Mouse (Mus musculus) lung, postnatal 0 days (tissue): ENCODE data around the gene Tnik. TPM values are rescaled to one million over a fixed set of nuclear protein-coding genes. Genes with fewer than 3 reads are reported as not detected.

ENCODE experiments used
- ATAC-seq: fragments of 200-750 bp; cut with Nextera tagmentation; 2 replicates; pipeline ENCODE4 v1.8.0; 2017; ENCODE audit warnings: moderate library complexity
- DNase-seq: peaks from one replicate; pipeline ENCODE4 v3.0.0-alpha.2; 2016; ENCODE audit warnings: low spot score
- H3K27ac ChIP-seq: fragments of 300-500 bp; sonication (generic); 2 replicates; pipeline ENCODE4 v1.5.1; 2014; ENCODE audit warnings: antibody characterized with exemption, mild to moderate bottlenecking, low read length, mixed read lengths
- H3K27me3 ChIP-seq: fragments of 300-500 bp; sonication (generic); replicated peaks from 2 replicates; pipeline ENCODE4 v1.6.1; 2014; ENCODE audit warnings: low read length, mixed read lengths; ENCODE audit not compliant: insufficient read depth
- H3K36me3 ChIP-seq: fragments of 300-500 bp; sonication (generic); 2 replicates; pipeline ENCODE4 v1.6.1; 2014; ENCODE audit warnings: low read length, mixed read lengths; ENCODE audit not compliant: insufficient read depth
- H3K4me1 ChIP-seq: fragments of 300-500 bp; sonication (generic); 2 replicates; pipeline ENCODE4 v1.6.1; 2014; ENCODE audit warnings: antibody characterized with exemption, low read depth, low read length, mixed read lengths; ENCODE audit not compliant: insufficient read depth
- H3K4me2 ChIP-seq: fragments of 300-500 bp; sonication (generic); replicated peaks from 2 replicates; pipeline ENCODE4 v1.6.1; 2014; ENCODE audit warnings: low read depth, mild to moderate bottlenecking, low read length, moderate library complexity, mixed read lengths
- H3K4me3 ChIP-seq: fragments of 300-500 bp; sonication (generic); 2 replicates; pipeline ENCODE4 v1.5.1; 2014; ENCODE audit warnings: low read depth, low read length
- H3K9ac ChIP-seq: fragments of 300-500 bp; sonication (generic); replicated peaks from 2 replicates; pipeline ENCODE4 v1.6.1; 2014; ENCODE audit warnings: low read depth, mild to moderate bottlenecking
- H3K9me3 ChIP-seq: fragments of 300-500 bp; sonication (generic); 2 replicates; pipeline ENCODE4 v1.6.1; 2016; ENCODE audit warnings: low read length, mixed read lengths
- CTCF ChIP-seq: IDR thresholded peaks from 2 replicates; pipeline ENCODE4 v1.5.1; 2016; ENCODE audit warnings: antibody characterized with exemption, mild to moderate bottlenecking
- EP300 ChIP-seq: IDR thresholded peaks from 2 replicates; pipeline ENCODE4 v1.6.1; 2016; ENCODE audit warnings: antibody characterized with exemption, mild to moderate bottlenecking, control low read depth
- WGBS: fragments of 180-500 bp; shearing (Covaris S2); extraction: QIAGEN DNeasy Blood & Tissue Kit; methylation state at CpG from one replicate; pipeline ENCODE4 v1.1.7; 2014; 5-methylcytosine and 5-hydroxymethylcytosine counted together
- polyA plus RNA-seq: library from polyadenylated mRNA; unstranded; fragments of >200 nt; fragmentation: Nextera tagmentation; extraction: Ambion mirVana; gene quantifications from 2 replicates; pipeline ENCODE4 v1.2.1, GENCODE M21; 2015

Gene Tnik
- polyA plus RNA-seq, 1 experiment from 2014 or later = 6.1 TPM

DNA sequence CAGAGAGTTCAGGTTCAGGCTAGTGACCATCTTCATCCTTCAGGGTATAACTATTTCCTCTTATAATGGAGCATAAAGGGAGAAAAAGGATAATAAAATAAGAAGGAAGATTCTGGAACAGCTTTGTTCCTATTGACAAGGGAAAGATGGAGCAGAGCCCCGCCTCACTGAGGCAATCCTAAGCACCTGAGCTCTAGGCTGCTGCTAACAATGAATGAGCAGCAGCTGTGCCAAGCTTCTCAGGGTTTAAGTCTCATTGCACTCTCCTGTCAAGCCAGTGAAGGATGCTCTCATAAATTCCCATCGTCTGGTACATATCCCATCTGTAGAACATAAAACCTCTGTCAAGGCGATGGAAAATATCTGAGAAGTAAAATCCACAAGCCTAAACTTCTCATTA lies 390.0 kb downstream of the Tnik start:
- Histone ChIP-seq H3K4me3 (no peak overlapping the region), H3K9me3 (no peaks in the 10 kb centered on the region), H3K4me1 (no peaks in the 10 kb centered on the region), H3K4me2 (no peak overlapping the region), H3K27me3 (no peaks in the 10 kb centered on the region), H3K36me3 (no peaks in the 10 kb centered on the region), H3K27ac (no peak overlapping the region), H3K9ac (no peak overlapping the region)
- TF ChIP-seq CTCF (no peak), EP300 (no peak)
- WGBS = 75% methylated on average over 3 of the region's 3 CpGs
- DNase-seq (no peak), ATAC-seq (no peak)

DNA sequence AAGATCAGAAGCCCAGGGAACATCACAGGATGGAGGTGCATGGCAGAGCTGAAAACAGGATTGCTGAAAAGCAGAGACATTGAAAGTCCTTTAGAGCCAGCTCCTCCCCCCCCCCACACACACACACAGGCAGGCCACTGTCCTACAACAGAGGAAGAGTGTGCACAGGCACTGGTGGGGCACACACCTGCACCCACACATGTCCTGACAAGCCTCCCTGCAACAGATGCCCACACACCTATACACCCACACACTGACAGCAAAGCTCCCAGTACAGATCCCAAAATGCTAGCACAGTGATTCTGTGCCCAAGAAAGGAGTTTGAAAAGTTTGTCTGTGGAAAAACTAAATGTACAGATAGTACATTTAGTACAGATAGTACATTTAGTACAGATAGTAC lies 391.7 kb downstream of the Tnik start:
- Histone ChIP-seq H3K4me2 (no peak overlapping the region), H3K36me3 (no peaks in the 10 kb centered on the region), H3K9me3 (no peaks in the 10 kb centered on the region), H3K27ac (no peak overlapping the region), H3K9ac (no peak overlapping the region), H3K4me1 (no peaks in the 10 kb centered on the region), H3K27me3 (no peaks in the 10 kb centered on the region), H3K4me3 (no peak overlapping the region)
- DNase-seq = no peak
- no peak for ATAC-seq
- TF ChIP-seq CTCF = no peak
- no peak for TF ChIP-seq EP300

DNA sequence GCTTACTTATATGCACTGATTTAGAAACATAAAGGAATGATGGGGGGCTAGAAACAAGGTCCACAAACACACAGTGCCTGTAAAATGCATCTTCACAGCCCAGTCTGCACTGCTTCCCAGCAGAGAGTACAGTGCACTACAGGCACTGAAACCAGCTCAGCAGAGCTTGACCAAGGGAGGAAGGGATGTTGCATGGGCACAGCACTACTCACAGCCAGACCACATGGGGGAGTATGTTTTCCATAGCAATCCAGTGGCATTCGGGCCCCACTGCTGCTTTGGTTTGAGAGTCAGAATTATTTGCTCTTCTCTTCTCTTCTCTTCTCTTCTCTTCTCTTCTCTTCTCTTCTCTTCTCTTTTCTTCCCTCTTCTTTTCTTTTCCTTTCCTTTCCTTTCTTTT lies 395.3 kb downstream of the Tnik start:
- Histone ChIP-seq H3K4me2 (no peak overlapping the region), H3K27me3 (no peaks in the 10 kb centered on the region), H3K36me3 (no peaks in the 10 kb centered on the region), H3K9ac (no peak overlapping the region), H3K9me3 (no peaks in the 10 kb centered on the region), H3K4me1 (no peaks in the 10 kb centered on the region), H3K27ac (no peak overlapping the region), H3K4me3 (no peak overlapping the region)
- no peak for DNase-seq
- no peak for ATAC-seq
- 42% methylated on average over 1 of the region's 1 CpGs for WGBS
- TF ChIP-seq CTCF (peak; percentile 38), EP300 (no peak)

DNA sequence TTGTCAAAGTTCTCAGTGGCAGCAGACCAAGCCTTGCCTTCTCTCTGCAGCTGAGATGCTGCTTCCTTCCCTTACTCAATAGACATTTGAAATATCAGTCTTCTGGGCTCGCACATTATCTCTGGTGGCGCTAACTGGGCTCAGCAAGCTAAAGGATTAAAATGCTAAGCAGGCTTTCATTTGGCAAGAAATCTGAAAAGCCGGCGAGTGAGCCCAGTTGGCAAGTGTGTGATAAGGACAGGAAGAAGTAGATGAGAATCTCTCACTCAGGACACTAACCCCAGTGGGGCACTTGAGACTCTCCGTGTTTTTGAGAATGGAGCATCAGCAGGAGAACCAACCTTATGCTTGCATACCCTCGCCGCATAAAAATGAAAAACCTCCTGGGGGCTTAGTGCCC lies 417.8 kb downstream of the Tnik start:
- H3K9me3 ChIP-seq = no peaks in the 10 kb centered on the region
- H3K9ac ChIP-seq = no peak overlapping the region
- ATAC-seq (no peak), DNase-seq (no peak)
- no peaks in the 10 kb centered on the region for H3K36me3 ChIP-seq
- no peaks in the 10 kb centered on the region for H3K27me3 ChIP-seq
- no peaks in the 10 kb centered on the region for H3K4me1 ChIP-seq
- no peak overlapping the region for H3K27ac ChIP-seq
- no peak overlapping the region for H3K4me2 ChIP-seq
- WGBS = 66% methylated on average over 7 of the region's 7 CpGs
- H3K4me3 ChIP-seq = no peak overlapping the region
- no peak for TF ChIP-seq CTCF
- TF ChIP-seq EP300 = no peak

DNA sequence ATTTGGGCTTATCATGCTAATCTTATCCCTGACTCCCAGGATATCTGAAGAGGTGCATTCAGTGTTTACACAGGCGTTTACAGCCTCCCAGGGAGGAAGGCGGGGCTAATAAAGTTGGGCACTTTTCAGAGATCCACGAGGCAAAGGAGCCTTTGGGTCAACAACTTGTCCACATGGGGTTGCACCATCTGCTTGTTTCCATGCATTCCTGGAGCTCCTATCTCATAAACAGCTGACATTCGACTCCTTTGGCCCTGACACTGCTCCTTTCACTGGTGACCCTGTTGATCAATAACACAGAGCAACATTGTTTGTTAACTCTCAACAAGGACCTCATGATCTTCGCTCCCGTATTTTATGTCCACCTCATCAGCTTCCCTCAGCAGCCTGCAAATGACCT lies 418.9 kb downstream of the Tnik start:
- Histone ChIP-seq H3K4me3 (no peak overlapping the region), H3K9me3 (no peaks in the 10 kb centered on the region), H3K27me3 (no peaks in the 10 kb centered on the region), H3K36me3 (no peaks in the 10 kb centered on the region), H3K27ac (no peak overlapping the region), H3K4me2 (no peak overlapping the region), H3K4me1 (no peaks in the 10 kb centered on the region), H3K9ac (no peak overlapping the region)
- TF ChIP-seq EP300 = no peak
- DNase-seq = no peak
- ATAC-seq = no peak
- 38% methylated on average over 6 of the region's 6 CpGs for WGBS

DNA sequence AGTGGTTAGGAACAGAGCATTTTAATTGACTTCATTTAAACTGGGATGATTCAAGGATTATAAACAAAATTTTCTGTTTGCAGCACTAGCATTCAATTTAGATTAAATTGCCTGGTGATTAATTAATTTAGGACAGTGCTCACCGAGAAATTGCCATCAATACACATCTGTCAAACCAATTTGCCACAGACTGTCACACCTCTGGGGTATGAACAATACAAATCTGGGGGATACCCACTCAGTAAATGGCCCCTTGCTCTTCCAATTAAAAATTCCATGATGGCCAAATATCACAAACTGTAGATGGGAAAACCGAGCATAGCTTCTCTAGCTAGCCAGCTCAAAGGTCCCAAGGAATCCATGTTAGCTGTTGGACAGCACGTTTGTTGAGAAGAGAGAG lies 419.4 kb downstream of the Tnik start:
- ATAC-seq (no peak), DNase-seq (no peak)
- H3K4me3 ChIP-seq = no peak overlapping the region
- H3K9ac ChIP-seq = no peak overlapping the region
- H3K27ac ChIP-seq = no peak overlapping the region
- no peak for TF ChIP-seq EP300
- no peak for TF ChIP-seq CTCF
- WGBS = 72% methylated on average over 3 of the region's 3 CpGs
- no peaks in the 10 kb centered on the region for H3K27me3 ChIP-seq
- no peak overlapping the region for H3K4me2 ChIP-seq
- H3K36me3 ChIP-seq = no peaks in the 10 kb centered on the region
- H3K9me3 ChIP-seq = no peaks in the 10 kb centered on the region
- no peaks in the 10 kb centered on the region for H3K4me1 ChIP-seq

DNA sequence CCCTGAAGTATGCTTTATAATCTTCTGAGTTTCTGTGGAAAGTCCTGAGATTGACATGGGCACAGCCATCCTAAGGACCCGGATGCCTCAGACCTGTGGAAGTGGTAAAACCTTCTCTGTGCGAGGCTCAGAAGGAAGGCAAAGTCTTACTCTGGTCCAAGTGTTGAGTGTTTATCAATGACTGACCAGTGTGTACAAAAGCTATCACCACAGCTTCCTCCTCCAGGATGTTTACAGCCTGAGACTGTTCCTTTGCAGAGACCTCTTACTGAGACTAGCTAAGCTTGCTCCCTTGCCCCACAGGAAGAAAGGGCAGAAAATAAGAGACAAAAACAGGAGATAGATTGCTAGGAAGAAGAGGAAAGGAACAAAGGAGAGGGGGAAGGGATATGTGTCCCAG lies 422.5 kb downstream of the Tnik start:
- Histone ChIP-seq H3K4me2 (no peak overlapping the region), H3K9ac (no peak overlapping the region), H3K4me3 (no peak overlapping the region), H3K27me3 (no peaks in the 10 kb centered on the region), H3K9me3 (no peaks in the 10 kb centered on the region), H3K4me1 (no peaks in the 10 kb centered on the region), H3K36me3 (no peaks in the 10 kb centered on the region), H3K27ac (no peak overlapping the region)
- ATAC-seq = peak; percentile 55
- peak; percentile 19 for DNase-seq
- TF ChIP-seq EP300 (peak; percentile 27; the same call in 1 of the 2 replicates), CTCF (no peak)
- WGBS = 42% methylated on average over 2 of the region's 2 CpGs
